8 mouse cellular contexts compared by ENCODE assay signal in genomic region chr1:178336289-178336775, GRCm38 (mm10). TPM values are rescaled to one million over a fixed set of nuclear protein-coding genes. Genes with fewer than 3 reads are reported as not detected.
DNase-seq lines count a peak whose midpoint lies in the region; ATAC-seq lines count a peak whose summit lies in the region.

No protein-coding gene starts in this region.

- 0% methylated on average over 43 of the region's 53 CpGs for WGBS in intestine, embryonic 15.5 days

- H3K4me2 ChIP-seq in intestine, embryonic 15.5 days (replicated peaks): peak overlapping the region; percentile 71; the same call in 1 of the 2 replicates

- DNase-seq in adrenal gland, adult (ENCODE audit: inconsistent age in 2 of 2, low spot score in 1 of 2): peak; percentile 96 to 98
- peak; percentile 95 for DNase-seq in embryo, embryonic 10.5 days (ENCODE audit: low spot score)
- peak; percentile 94 for DNase-seq in gastrocnemius, postnatal 25 days
- DNase-seq in left cerebral cortex, postnatal 25 days (ENCODE audit: low spot score in 2 of 2): peak; percentile 89 to 91
- DNase-seq in mesoderm, embryonic 11.5 days (ENCODE audit: low read depth, low spot score): peak; percentile 96
- peak; percentile 89 for DNase-seq in right cerebral cortex, postnatal 25 days
- DNase-seq in urinary bladder, postnatal 36 days (ENCODE audit: low spot score in 2 of 2): peak; percentile 83 to 96

- intact Hi-C loops in left cerebral cortex, postnatal 25 days (cut with DNase I): loop anchor here (2.0 kb wide), 1 partner anchor 112 kb away; no protein-coding TSS in a partner anchor

- no peaks in the 10 kb centered on the region for H3K9me3 ChIP-seq in intestine, embryonic 15.5 days

- H3K36me3 ChIP-seq in intestine, embryonic 15.5 days: peaks cover 11% of the 10 kb centered on the region; the same call in 1 of the 2 replicates

- peak overlapping the region; percentile 100 for H3K9ac ChIP-seq in intestine, embryonic 15.5 days

- no peaks in the 10 kb centered on the region for H3K27me3 ChIP-seq in intestine, embryonic 15.5 days (replicated peaks)

- peak; percentile 93 for ATAC-seq in intestine, embryonic 15.5 days

- peak overlapping the region; percentile 98 for H3K4me3 ChIP-seq in intestine, embryonic 15.5 days (replicated peaks)

- 0 out of 2 replicates have a peak, but pooled peaks cover 5% of the 10 kb centered on the region for H3K4me1 ChIP-seq in intestine, embryonic 15.5 days (replicated peaks)

- peak overlapping the region; percentile 100 for H3K27ac ChIP-seq in intestine, embryonic 15.5 days

RNA-seq across cellular contexts. Expression of gene Hnrnpu, which starts 1.3 kb away (rescaled TPM):
- total RNA-seq in gastrocnemius, postnatal 25 days (2021): 100 to 1,000 TPM; 105 to 116 TPM
- polyA plus RNA-seq in intestine, embryonic 15.5 days (2015; fragmentation: Nextera tagmentation; extraction: Ambion mirVana): 300 and 379 TPM in 2 replicates
- 100 to 1,000 TPM; 382 to 390 TPM for total RNA-seq in left cerebral cortex, postnatal 25 days (2021)

RNA-seq across cellular contexts. Expression of gene Cox20, which starts 17.4 kb away (rescaled TPM):
- total RNA-seq in gastrocnemius, postnatal 25 days (2021): 10 to 100 TPM; 30.1 to 32.9 TPM
- 134 and 159 TPM in 2 replicates for polyA plus RNA-seq in intestine, embryonic 15.5 days (2015; fragmentation: Nextera tagmentation; extraction: Ambion mirVana)
- 10 to 100 TPM; 29.8 to 33.8 TPM for total RNA-seq in left cerebral cortex, postnatal 25 days (2021)

Comparison
In these comparisons a context has a peak if more than half of its experiments do, and no peak if none do; other contexts are left out.
1. Peak in every context shown above with its lines: DNase-seq, ATAC-seq, H3K4me3 ChIP-seq and H3K27ac ChIP-seq.